Mouse (Mus musculus) liver, adult 2 months (tissue): ENCODE results near the gene Itih1. TPM values are rescaled to one million over a fixed set of nuclear protein-coding genes. Genes with fewer than 3 reads are reported as not detected.

ENCODE experiments used
- DNase-seq: peaks from one replicate; pipeline ENCODE4 v3.0.0-alpha.2; 2011; ENCODE audit warnings: low read depth, low spot score; ENCODE audit errors: extremely low read depth
- H3K27ac ChIP-seq: fragments of 200-500 bp; replicated peaks from 2 replicates; pipeline ENCODE4 v1.5.1; 2012; ENCODE audit warnings: low read depth, mild to moderate bottlenecking, control low read depth, inconsistent platforms, low read length; ENCODE audit not compliant: insufficient read depth
- H3K27me3 ChIP-seq: fragments of 200-500 bp; 2 replicates; pipeline ENCODE4 v1.6.1; 2012; ENCODE audit warnings: mild to moderate bottlenecking, moderate library complexity, low read length, inconsistent platforms; ENCODE audit not compliant: control insufficient read depth, insufficient read depth
- H3K36me3 ChIP-seq: fragments of 200-500 bp; 2 replicates; pipeline ENCODE4 v1.6.1; 2012; ENCODE audit warnings: low read length, inconsistent platforms; ENCODE audit not compliant: control insufficient read depth, insufficient read depth
- H3K4me1 ChIP-seq: fragments of 200-500 bp; 2 replicates; pipeline ENCODE4 v1.6.1; 2011; ENCODE audit warnings: low read length; ENCODE audit not compliant: control insufficient read depth, insufficient read depth
- H3K4me3 ChIP-seq: fragments of 200-500 bp; 2 replicates; pipeline ENCODE4 v1.5.1; 2011; ENCODE audit warnings: low read depth, mild to moderate bottlenecking, control low read depth, low read length, moderate library complexity; ENCODE audit not compliant: insufficient read depth
- H3K79me2 ChIP-seq: fragments of 200-500 bp; 2 replicates; pipeline ENCODE4 v1.6.1; 2012; ENCODE audit warnings: inconsistent platforms, mild to moderate bottlenecking, low read length, moderate library complexity; ENCODE audit not compliant: control insufficient read depth, insufficient read depth
- H3K9ac ChIP-seq: fragments of 200-500 bp; 2 replicates; pipeline ENCODE4 v1.6.1; 2012; ENCODE audit warnings: low read depth, mild to moderate bottlenecking, control low read depth, inconsistent platforms, low read length
- CTCF ChIP-seq: fragments of 200-500 bp; IDR thresholded peaks from 2 replicates; pipeline ENCODE4 v1.5.1; 2011; ENCODE audit warnings: low read depth, low read length, control low read depth
- POLR2A ChIP-seq: fragments of 200-500 bp; IDR thresholded peaks from 2 replicates; pipeline ENCODE4 v1.6.1; 2011; ENCODE audit warnings: low read length, control low read depth; ENCODE audit not compliant: insufficient read depth; ENCODE audit errors: extremely low read depth
- WGBS: fragments of 180-500 bp; shearing (Covaris S2); methylation state at CpG from one replicate; pipeline ENCODE4 v1.1.7; 2018; 5-methylcytosine and 5-hydroxymethylcytosine counted together
- polyA plus RNA-seq: library from polyadenylated mRNA; depleted of rRNA; stranded (reverse); fragments of >200 nt; gene quantifications from 2 replicates; pipeline ENCODE4 v1.2.3, GENCODE M21; 2012
- total RNA-seq: library from RNA; depleted of rRNA; stranded (reverse); fragments of >200 nt; gene quantifications from 2 replicates; pipeline ENCODE4 v1.2.3, GENCODE M21; 2014

Itih1 gene
- total and polyA plus RNA-seq, 2 experiments: 504 to 544 TPM

GRCm38 (mm10) chr14:30904307-30904706 lies 38.8 kb downstream of the Itih1 start:
- peaks cover 15% of the 10 kb centered on the region for H3K4me1 ChIP-seq
- H3K4me3 ChIP-seq: no peak overlapping the region
- no peak for TF ChIP-seq POLR2A
- TF ChIP-seq CTCF: no peak
- peaks cover 29% of the 10 kb centered on the region for H3K36me3 ChIP-seq
- no peaks in the 10 kb centered on the region for H3K27me3 ChIP-seq
- no peak overlapping the region for H3K9ac ChIP-seq
- no peak for DNase-seq
- no peaks in the 10 kb centered on the region for H3K79me2 ChIP-seq
- H3K27ac ChIP-seq: peak overlapping the region; percentile 2; the same call in 1 of the 2 replicates
- WGBS: 45% methylated on average over 8 of the region's 8 CpGs

- TF ChIP-seq POLR2A (no peak), CTCF (no peak)
- H3K9ac ChIP-seq: no peak overlapping the region
- no peaks in the 10 kb centered on the region for H3K27me3 ChIP-seq
- peaks cover 28% of the 10 kb centered on the region for H3K36me3 ChIP-seq
- WGBS: 54% methylated on average over 3 of the region's 3 CpGs
- H3K4me3 ChIP-seq: no peak overlapping the region
- H3K27ac ChIP-seq: no peak overlapping the region
- peaks cover 8% of the 10 kb centered on the region for H3K4me1 ChIP-seq
- DNase-seq: no peak
- no peaks in the 10 kb centered on the region for H3K79me2 ChIP-seq
These were observed 40.1 kb downstream of the Itih1 start for GRCm38 (mm10) chr14:30903036-30903435.

GRCm38 (mm10) chr14:30902628-30903027 lies 40.5 kb downstream of the Itih1 start:
- WGBS: 67% methylated on average over 5 of the region's 5 CpGs
- Histone ChIP-seq H3K79me2 (no peaks in the 10 kb centered on the region), H3K27ac (no peak overlapping the region), H3K36me3 (peaks cover 31% of the 10 kb centered on the region), H3K9ac (no peak overlapping the region), H3K4me3 (no peak overlapping the region), H3K27me3 (no peaks in the 10 kb centered on the region), H3K4me1 (peaks cover 5% of the 10 kb centered on the region)
- TF ChIP-seq POLR2A (no peak), CTCF (no peak)
- no peak for DNase-seq

GRCm38 (mm10) chr14:30899972-30900371 lies 43.1 kb downstream of the Itih1 start:
- DNase-seq: no peak
- WGBS: 57% methylated on average over 3 of the region's 3 CpGs
- H3K27ac ChIP-seq: no peak overlapping the region
- no peaks in the 10 kb centered on the region for H3K79me2 ChIP-seq
- no peaks in the 10 kb centered on the region for H3K27me3 ChIP-seq
- H3K36me3 ChIP-seq: peaks cover 53% of the 10 kb centered on the region
- TF ChIP-seq CTCF (no peak), POLR2A (no peak)
- H3K9ac ChIP-seq: no peak overlapping the region
- peaks cover 3% of the 10 kb centered on the region; the same call in 1 of the 2 replicates for H3K4me1 ChIP-seq
- no peak overlapping the region for H3K4me3 ChIP-seq

GRCm38 (mm10) chr14:30888271-30888732 lies 54.8 kb downstream of the Itih1 start:
- Histone ChIP-seq H3K79me2 (peaks cover 6% of the 10 kb centered on the region; the same call in 1 of the 2 replicates), H3K4me3 (peak overlapping the region; percentile 77), H3K9ac (peak overlapping the region; percentile 93), H3K36me3 (peaks cover 37% of the 10 kb centered on the region), H3K27ac (peak overlapping the region; percentile 99), H3K4me1 (peaks cover 18% of the 10 kb centered on the region), H3K27me3 (no peaks in the 10 kb centered on the region)
- peak; percentile 79 for TF ChIP-seq CTCF
- peak; percentile 68; the same call in 1 of the 2 replicates for TF ChIP-seq POLR2A
- 3% methylated on average over 8 of the region's 9 CpGs for WGBS
- DNase-seq: peak; percentile 95

- Histone ChIP-seq H3K9ac (peak within 1 kb of the TSS; percentile 93), H3K79me2 (peaks cover 6% of the 10 kb centered on the region; the same call in 1 of the 2 replicates), H3K27ac (peak within 1 kb of the TSS; percentile 99), H3K4me3 (peak within 1 kb of the TSS; percentile 77), H3K27me3 (no peaks in the 10 kb centered on the region), H3K36me3 (peaks cover 22% of the 10 kb centered on the region), H3K4me1 (peaks cover 18% of the 10 kb centered on the region)
- peak; percentile 97 for DNase-seq
- TF ChIP-seq POLR2A (peak; percentile 85), CTCF (no peak)
- WGBS: 32% methylated on average over 3 of the region's 3 CpGs
These were observed 56.9 kb downstream of the Itih1 start, which contains the start of gene Itih4 for GRCm38 (mm10) chr14:30886204-30886603. Itih4 (plus strand) TSS chr14:30886476.
